Mouse (Mus musculus) layer of hippocampus, postnatal 25 days (tissue): Measurements from ENCODE around the gene Sumo1. TPM values are rescaled to one million over a fixed set of nuclear protein-coding genes. Genes with fewer than 3 reads are reported as not detected.
"Not testable (repeated sequence)": the region's sequence is repeated elsewhere in the genome, so short reads cannot be mapped to it uniquely, and the experiment has no call there.

Experiments used
- DNase-seq, 2 experiments: peaks; one replicate each; pipeline ENCODE4 v3.0.0; 2022; ENCODE audit warnings: mixed read lengths in 2 of 2, low spot score in 1 of 2; ENCODE audit errors: extremely low spot score in 1 of 2
- total RNA-seq, 2 experiments: library from RNA; stranded (reverse); gene quantifications; 2 replicates each; pipeline ENCODE4 v1.2.3; 2021

The Sumo1 gene
- total RNA-seq, 2 experiments from 2014 or later, result 113 to 114 TPM

GRCm38 (mm10) chr1:59638371-59638770 lies 32.3 kb downstream of the Sumo1 start:
- DNase-seq, result no peak

GRCm38 (mm10) chr1:59636349-59636748 lies 34.3 kb downstream of the Sumo1 start:
- no peak for DNase-seq

GRCm38 (mm10) chr1:59633056-59633455 lies 37.6 kb downstream of the Sumo1 start:
- no peak for DNase-seq

- no peak for DNase-seq
Observed at GRCm38 (mm10) chr1:59631986-59632659, 38.5 kb downstream of the Sumo1 start.

- DNase-seq, result not testable (repeated sequence)
Observed at GRCm38 (mm10) chr1:59630356-59630755, 40.3 kb downstream of the Sumo1 start.

GRCm38 (mm10) chr1:59629194-59629593 lies 41.4 kb downstream of the Sumo1 start:
- no peak for DNase-seq

- no peak for DNase-seq
Observed at GRCm38 (mm10) chr1:59625410-59625809, 45.2 kb downstream of the Sumo1 start.

- peak; percentile 31 to 81 for DNase-seq
Observed at GRCm38 (mm10) chr1:59623325-59624017, 47.2 kb downstream of the Sumo1 start.

GRCm38 (mm10) chr1:59619201-59619600 lies 51.4 kb downstream of the Sumo1 start:
- no peak for DNase-seq

- no peak for DNase-seq
Observed at GRCm38 (mm10) chr1:59615021-59615420, 55.6 kb downstream of the Sumo1 start.

GRCm38 (mm10) chr1:59613795-59614194 lies 56.8 kb downstream of the Sumo1 start:
- DNase-seq, result peak in 1 of 2 experiments; percentile 45

GRCm38 (mm10) chr1:59610929-59611328 lies 59.7 kb downstream of the Sumo1 start:
- no peak for DNase-seq

- DNase-seq, result no peak
Observed at GRCm38 (mm10) chr1:59609896-59610295, 60.7 kb downstream of the Sumo1 start.

GRCm38 (mm10) chr1:59609458-59609857 lies 61.2 kb downstream of the Sumo1 start:
- no peak for DNase-seq

GRCm38 (mm10) chr1:59608920-59609319 lies 61.7 kb downstream of the Sumo1 start:
- no peak for DNase-seq

GRCm38 (mm10) chr1:59608125-59608762 lies 62.4 kb downstream of the Sumo1 start:
- no peak for DNase-seq

GRCm38 (mm10) chr1:59607071-59607470 lies 63.6 kb downstream of the Sumo1 start:
- no peak for DNase-seq

GRCm38 (mm10) chr1:59606479-59606878 lies 64.2 kb downstream of the Sumo1 start:
- DNase-seq, result no peak

- no peak for DNase-seq
Observed at GRCm38 (mm10) chr1:59603893-59604292, 66.7 kb downstream of the Sumo1 start.

GRCm38 (mm10) chr1:59603417-59603712 lies 67.3 kb downstream of the Sumo1 start:
- no peak for DNase-seq

- peak in 1 of 2 experiments; percentile 46 for DNase-seq
Observed at GRCm38 (mm10) chr1:59602531-59603416, 67.9 kb downstream of the Sumo1 start.
